Mouse (Mus musculus) liver, postnatal 0 days (tissue): ENCODE measurements around the gene Acoxl. TPM values are rescaled to one million over a fixed set of nuclear protein-coding genes. Genes with fewer than 3 reads are reported as not detected.

ENCODE experiments used
- ATAC-seq: fragments of 200-750 bp; cut with Nextera tagmentation; 2 replicates; pipeline ENCODE4 v1.8.0; 2017; ENCODE audit warnings: mild to moderate bottlenecking, moderate library complexity
- DNase-seq: peaks from one replicate; pipeline ENCODE4 v3.0.0-alpha.2; 2016
- H3K27ac ChIP-seq: fragments of 300-500 bp; sonication (generic); 2 replicates; pipeline ENCODE4 v1.5.1; 2014; ENCODE audit warnings: antibody characterized with exemption, moderate library complexity, mild to moderate bottlenecking, low read depth
- H3K27me3 ChIP-seq: fragments of 300-500 bp; sonication (generic); 2 replicates; pipeline ENCODE4 v1.6.1; 2014; ENCODE audit warnings: low read length, control low read depth, mixed read lengths; ENCODE audit not compliant: insufficient read depth
- H3K36me3 ChIP-seq: fragments of 300-500 bp; sonication (generic); replicated peaks from 2 replicates; pipeline ENCODE4 v1.6.1; 2014; ENCODE audit warnings: mild to moderate bottlenecking, control low read depth, low read length, moderate library complexity, mixed read lengths; ENCODE audit not compliant: insufficient read depth
- H3K4me1 ChIP-seq: fragments of 300-500 bp; sonication (generic); 2 replicates; pipeline ENCODE4 v1.6.1; 2014; ENCODE audit warnings: antibody characterized with exemption, mild to moderate bottlenecking, control low read depth; ENCODE audit not compliant: insufficient read depth
- H3K4me2 ChIP-seq: fragments of 300-500 bp; sonication (generic); 2 replicates; pipeline ENCODE4 v1.6.1; 2014; ENCODE audit warnings: low read depth, mild to moderate bottlenecking, low read length, moderate library complexity, mixed read lengths
- H3K4me3 ChIP-seq: fragments of 300-500 bp; sonication (generic); 2 replicates; pipeline ENCODE4 v1.5.1; 2014; ENCODE audit warnings: low read depth, low read length
- H3K9ac ChIP-seq: fragments of 300-500 bp; sonication (generic); replicated peaks from 2 replicates; pipeline ENCODE4 v1.6.1; 2014; ENCODE audit warnings: mild to moderate bottlenecking, moderate library complexity
- H3K9me3 ChIP-seq: fragments of 300-500 bp; sonication (generic); 2 replicates; pipeline ENCODE4 v1.6.1; 2016; ENCODE audit warnings: mild to moderate bottlenecking, control low read depth, low read length, mixed read lengths
- CTCF ChIP-seq: sonication (generic); IDR thresholded peaks from 2 replicates; pipeline ENCODE4 v1.5.1; 2016; ENCODE audit warnings: antibody characterized with exemption, low read depth
- EP300 ChIP-seq: IDR thresholded peaks from 2 replicates; pipeline ENCODE4 v1.6.1; 2016; ENCODE audit warnings: antibody characterized with exemption, low read depth, mild to moderate bottlenecking
- WGBS: fragments of 180-500 bp; shearing (Covaris S2); extraction: QIAGEN DNeasy Blood & Tissue Kit; methylation state at CpG from one replicate; pipeline ENCODE4 v1.1.7; 2014; ENCODE audit not compliant: insufficient replicate concordance; 5-methylcytosine and 5-hydroxymethylcytosine counted together
- polyA plus RNA-seq: library from polyadenylated mRNA; unstranded; fragments of >200 nt; fragmentation: Nextera tagmentation; extraction: Ambion mirVana; gene quantifications from 2 replicates; pipeline ENCODE4 v1.2.1, GENCODE M21; 2015

Gene Acoxl
- polyA plus RNA-seq, 1 experiment from 2014 or later, result 0.05 TPM

GRCm38 (mm10) chr2:128153551-128153910, 314.9 kb downstream of the Acoxl start:
- Histone ChIP-seq H3K27me3 (no peaks in the 10 kb centered on the region), H3K9me3 (no peaks in the 10 kb centered on the region), H3K27ac (0 out of 2 replicates have a peak overlapping the region, but pooled peaks have one; percentile 48), H3K36me3 (peaks cover 26% of the 10 kb centered on the region), H3K4me3 (no peak overlapping the region), H3K4me1 (peaks cover 36% of the 10 kb centered on the region), H3K4me2 (no peak overlapping the region), H3K9ac (0 out of 2 replicates have a peak overlapping the region, but pooled peaks have one; percentile 9)
- no peak for TF ChIP-seq CTCF
- TF ChIP-seq EP300, result no peak
- peak; percentile 31; the same call in 1 of the 2 replicates for ATAC-seq
- 46% methylated on average over 11 of the region's 11 CpGs for WGBS
- no peak for DNase-seq

- TF ChIP-seq EP300 (no peak), CTCF (no peak)
These were observed 316.9 kb downstream of the Acoxl start for GRCm38 (mm10) chr2:128155412-128156066.

GRCm38 (mm10) chr2:128156067-128156462, 317.4 kb downstream of the Acoxl start:
- H3K4me1 ChIP-seq, result peaks cover 41% of the 10 kb centered on the region
- DNase-seq, result no peak
- 70% methylated on average over 5 of the region's 5 CpGs for WGBS
- no peak for ATAC-seq
- H3K4me3 ChIP-seq, result no peak overlapping the region
- no peak overlapping the region for H3K27ac ChIP-seq
- peaks cover 25% of the 10 kb centered on the region for H3K36me3 ChIP-seq
- H3K27me3 ChIP-seq, result no peaks in the 10 kb centered on the region
- TF ChIP-seq CTCF, result no peak
- TF ChIP-seq EP300, result no peak
- H3K9ac ChIP-seq, result no peak overlapping the region
- H3K9me3 ChIP-seq, result no peaks in the 10 kb centered on the region
- 0 out of 2 replicates have a peak overlapping the region, but pooled peaks have one; percentile 5 for H3K4me2 ChIP-seq

More at GRCm38 (mm10) chr2:128155412-128156066, 316.9 kb downstream of the Acoxl start:
- Histone ChIP-seq H3K9me3 (no peaks in the 10 kb centered on the region), H3K4me3 (no peak overlapping the region), H3K27me3 (no peaks in the 10 kb centered on the region), H3K36me3 (peaks cover 28% of the 10 kb centered on the region), H3K4me1 (peaks cover 41% of the 10 kb centered on the region), H3K4me2 (no peak overlapping the region), H3K9ac (no peak overlapping the region), H3K27ac (no peak overlapping the region)
- ATAC-seq (peak; percentile 58), DNase-seq (peak; percentile 50)
- WGBS, result 77% methylated on average over 13 of the region's 13 CpGs

DNA sequence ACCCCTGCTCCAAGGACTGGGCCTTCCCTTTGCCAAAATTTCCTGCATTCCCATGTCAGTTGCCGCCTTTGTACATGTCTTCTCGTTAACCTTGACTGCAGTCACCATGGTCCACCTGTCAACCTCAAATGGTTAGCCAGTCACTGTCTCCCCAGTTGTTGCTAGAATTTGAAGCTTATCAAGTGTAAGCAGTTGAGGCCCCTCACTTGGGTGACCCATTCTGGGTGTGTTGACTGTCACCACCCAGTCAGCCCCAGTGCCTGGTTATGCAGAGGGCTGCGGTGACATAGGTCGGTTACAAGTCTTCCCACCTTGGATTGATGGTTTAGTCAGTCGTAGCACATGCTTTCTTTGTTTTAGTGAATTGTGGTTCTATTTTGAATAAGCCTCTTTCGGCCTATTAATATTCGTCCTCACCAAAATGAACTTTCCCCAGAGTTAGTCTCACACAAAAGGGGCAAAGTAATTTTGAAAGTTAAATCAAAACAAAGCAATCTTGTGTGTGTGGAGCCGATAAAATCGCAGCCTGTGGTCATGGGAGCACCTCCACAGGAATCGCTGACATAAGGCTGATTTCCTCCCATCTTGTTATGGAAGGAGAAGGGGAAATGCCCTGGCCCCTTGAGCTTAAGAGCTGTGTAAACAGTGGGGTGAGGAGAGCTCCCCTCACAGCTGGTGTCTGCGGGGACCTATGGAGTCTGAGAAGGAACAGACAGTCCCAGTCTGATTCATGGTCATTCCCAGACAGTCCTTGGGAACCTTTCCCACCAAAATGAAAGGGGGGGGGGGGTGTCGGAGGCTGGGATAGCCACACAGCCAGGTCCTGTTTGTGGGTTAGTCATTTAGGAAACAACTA, 318.1 kb downstream of the Acoxl start:
- DNase-seq (peak; percentile 13), ATAC-seq (no peak)
- peaks cover 41% of the 10 kb centered on the region for H3K4me1 ChIP-seq
- no peaks in the 10 kb centered on the region for H3K27me3 ChIP-seq
- no peak overlapping the region for H3K27ac ChIP-seq
- 0 out of 2 replicates have a peak overlapping the region, but pooled peaks have one; percentile 5 for H3K4me2 ChIP-seq
- WGBS, result 42% methylated on average over 12 of the region's 12 CpGs
- TF ChIP-seq EP300, result no peak
- TF ChIP-seq CTCF, result no peak
- peaks cover 20% of the 10 kb centered on the region for H3K36me3 ChIP-seq
- H3K9ac ChIP-seq, result no peak overlapping the region
- no peak overlapping the region for H3K4me3 ChIP-seq
- no peaks in the 10 kb centered on the region for H3K9me3 ChIP-seq

DNA sequence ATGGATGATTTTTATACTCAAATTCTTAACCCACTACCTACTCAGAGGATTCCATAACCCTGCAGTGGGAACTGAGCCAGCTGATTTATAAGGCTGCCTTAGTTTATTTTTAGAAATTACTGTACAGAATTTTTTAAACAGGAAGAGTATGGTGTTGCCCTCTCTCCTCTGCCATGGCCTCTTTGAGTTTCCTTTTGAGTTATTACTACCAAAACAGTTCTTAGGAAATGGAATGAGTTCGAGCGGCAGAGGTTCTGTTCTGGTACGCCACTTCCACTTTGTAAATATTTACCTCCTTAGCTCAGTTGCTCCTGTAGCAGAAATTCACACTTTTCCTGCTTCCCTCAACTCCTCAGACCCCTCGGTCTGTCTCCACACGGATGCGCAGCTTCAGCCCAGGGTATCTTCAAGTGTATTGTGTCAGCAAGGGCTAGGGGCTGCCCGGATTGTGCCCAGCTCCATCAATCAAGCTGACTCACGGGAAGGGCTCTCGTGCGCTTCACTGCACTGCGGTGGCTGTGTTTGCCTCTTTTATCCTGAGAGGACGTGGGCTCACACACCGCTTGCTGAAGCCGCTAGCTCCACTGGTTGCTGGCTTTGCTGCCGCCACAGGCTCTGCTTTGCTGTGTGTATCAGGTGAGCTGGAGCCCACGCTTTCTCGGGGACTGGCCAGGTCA, 320.2 kb downstream of the Acoxl start:
- Histone ChIP-seq H3K27ac (no peak overlapping the region), H3K9me3 (no peaks in the 10 kb centered on the region), H3K4me1 (peaks cover 33% of the 10 kb centered on the region), H3K9ac (no peak overlapping the region), H3K4me3 (no peak overlapping the region), H3K27me3 (no peaks in the 10 kb centered on the region), H3K4me2 (no peak overlapping the region), H3K36me3 (peaks cover 20% of the 10 kb centered on the region)
- 59% methylated on average over 17 of the region's 17 CpGs for WGBS
- no peak for DNase-seq
- no peak for TF ChIP-seq CTCF
- no peak for TF ChIP-seq EP300
- no peak for ATAC-seq
